Mouse (Mus musculus): ENCODE results near the gene Ciz1.

Ciz1 gene

GRCm38 (mm10) chr2:32352151-32353006 lies at the start of gene Ciz1:
Gene Ciz1 (plus strand): TSS chr2:32352327.
- DNase-seq (ENCODE audit: low read depth), result peak; percentile 47

GRCm38 (mm10) chr2:32302952-32303351 lies 49.2 kb upstream of the Ciz1 start:
- no peak for DNase-seq (ENCODE audit: low read depth)

GRCm38 (mm10) chr2:32304145-32304832 lies 47.8 kb upstream of the Ciz1 start:
- peak; percentile 55 for DNase-seq (ENCODE audit: low read depth)

GRCm38 (mm10) chr2:32305668-32306067 lies 46.5 kb upstream of the Ciz1 start:
- DNase-seq (ENCODE audit: low read depth), result no peak

- no peak for DNase-seq (ENCODE audit: low read depth)
Observed at GRCm38 (mm10) chr2:32306176-32306575, 46.0 kb upstream of the Ciz1 start.

GRCm38 (mm10) chr2:32307247-32307798 lies 44.8 kb upstream of the Ciz1 start:
- no peak for DNase-seq (ENCODE audit: low read depth)

GRCm38 (mm10) chr2:32307941-32308760 lies 44.0 kb upstream of the Ciz1 start:
- peak; percentile 60 for DNase-seq (ENCODE audit: low read depth)

GRCm38 (mm10) chr2:32308870-32309568 lies 43.1 kb upstream of the Ciz1 start:
- DNase-seq (ENCODE audit: low read depth), result no peak

- no peak for DNase-seq (ENCODE audit: low read depth)
Observed at GRCm38 (mm10) chr2:32310096-32310845, 41.9 kb upstream of the Ciz1 start.

GRCm38 (mm10) chr2:32311443-32312317 lies 40.4 kb upstream of the Ciz1 start:
- no peak for DNase-seq (ENCODE audit: low read depth)

GRCm38 (mm10) chr2:32312318-32312964 lies 39.7 kb upstream of the Ciz1 start:
- no peak for DNase-seq (ENCODE audit: low read depth)

GRCm38 (mm10) chr2:32314831-32315230 lies 37.3 kb upstream of the Ciz1 start:
- no peak for DNase-seq (ENCODE audit: low read depth)

- DNase-seq (ENCODE audit: low read depth), result no peak
Observed at GRCm38 (mm10) chr2:32315751-32316150, 36.4 kb upstream of the Ciz1 start.

GRCm38 (mm10) chr2:32316887-32317656 lies 35.1 kb upstream of the Ciz1 start:
- DNase-seq (ENCODE audit: low read depth), result no peak

- no peak for DNase-seq (ENCODE audit: low read depth)
Observed at GRCm38 (mm10) chr2:32317791-32318417, 34.2 kb upstream of the Ciz1 start.

- DNase-seq (ENCODE audit: low read depth), result no peak
Observed at GRCm38 (mm10) chr2:32318709-32319585, 33.2 kb upstream of the Ciz1 start.

All from 416B (cell line).